Mouse (Mus musculus) lung, postnatal 36 days (tissue): ENCODE data around the gene Slc30a6.
A peak's percentile ranks its signal among the peaks of the same experiment; 100 is the strongest.
"Not testable (repeated sequence)": the region's sequence is repeated elsewhere in the genome, so short reads cannot be mapped to it uniquely, and the experiment has no call there.

Source experiments
- DNase-seq: peaks from one replicate; pipeline ENCODE4 v3.0.0; 2022; ENCODE audit warnings: mixed read lengths

Slc30a6 gene

GRCm38 (mm10) chr17:74453928-74454327 lies 58.5 kb downstream of the Slc30a6 start:
- DNase-seq = no peak

- no peak for DNase-seq
Observed at GRCm38 (mm10) chr17:74454660-74455059, 59.3 kb downstream of the Slc30a6 start.

GRCm38 (mm10) chr17:74455426-74455825 lies 60.0 kb downstream of the Slc30a6 start:
- no peak for DNase-seq

GRCm38 (mm10) chr17:74456825-74457224 lies 61.4 kb downstream of the Slc30a6 start:
- no peak for DNase-seq

- no peak for DNase-seq
Observed at GRCm38 (mm10) chr17:74457972-74458677, 62.7 kb downstream of the Slc30a6 start.

GRCm38 (mm10) chr17:74458711-74459408 lies 63.5 kb downstream of the Slc30a6 start, which contains the start of gene Nlrc4:
Gene Nlrc4, minus strand, starts transcription at chr17:74459142.
- peak; percentile 28 for DNase-seq

GRCm38 (mm10) chr17:74463510-74463909 lies 68.1 kb downstream of the Slc30a6 start:
- no peak for DNase-seq

GRCm38 (mm10) chr17:74467981-74468380 lies 72.6 kb downstream of the Slc30a6 start:
- not testable (repeated sequence) for DNase-seq

- not testable (repeated sequence) for DNase-seq
Observed at GRCm38 (mm10) chr17:74470133-74470532, 74.7 kb downstream of the Slc30a6 start.
